Mouse (Mus musculus) gastrocnemius, postnatal 4 days (tissue): ENCODE measurements around the gene Cd1d1. TPM values are rescaled to one million over a fixed set of nuclear protein-coding genes. Genes with fewer than 3 reads are reported as not detected.

ENCODE experiments used
- DNase-seq, 2 experiments: peaks; one replicate each; pipeline ENCODE4 v3.0.0; 2021 to 2022; ENCODE audit warnings: low spot score in 2 of 2, mixed read lengths in 2 of 2
- total RNA-seq, 2 experiments: library from RNA; stranded (reverse); gene quantifications; 2 replicates each; pipeline ENCODE4 v1.2.3; 2021

Cd1d1 gene
- total RNA-seq, 2 experiments from 2014 or later, result 12.0 to 13.5 TPM

GRCm38 (mm10) chr3:86962665-86963435 lies 36.4 kb downstream of the Cd1d1 start:
- DNase-seq, result no peak

DNA sequence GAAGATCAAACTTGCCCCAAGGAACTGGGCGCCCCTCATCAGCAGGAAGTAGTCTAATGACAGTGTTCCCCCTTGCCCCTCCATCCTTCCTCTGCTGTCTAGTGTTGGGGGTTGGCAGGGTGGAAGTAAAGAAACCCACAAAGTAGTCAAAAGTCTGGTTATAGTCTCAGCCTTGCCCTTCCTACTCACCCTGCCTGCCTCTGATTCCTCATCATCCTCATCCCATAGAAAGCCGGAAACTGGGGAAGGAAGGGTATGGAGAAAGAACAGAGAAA lies 37.9 kb downstream of the Cd1d1 start:
- DNase-seq, result no peak

DNA sequence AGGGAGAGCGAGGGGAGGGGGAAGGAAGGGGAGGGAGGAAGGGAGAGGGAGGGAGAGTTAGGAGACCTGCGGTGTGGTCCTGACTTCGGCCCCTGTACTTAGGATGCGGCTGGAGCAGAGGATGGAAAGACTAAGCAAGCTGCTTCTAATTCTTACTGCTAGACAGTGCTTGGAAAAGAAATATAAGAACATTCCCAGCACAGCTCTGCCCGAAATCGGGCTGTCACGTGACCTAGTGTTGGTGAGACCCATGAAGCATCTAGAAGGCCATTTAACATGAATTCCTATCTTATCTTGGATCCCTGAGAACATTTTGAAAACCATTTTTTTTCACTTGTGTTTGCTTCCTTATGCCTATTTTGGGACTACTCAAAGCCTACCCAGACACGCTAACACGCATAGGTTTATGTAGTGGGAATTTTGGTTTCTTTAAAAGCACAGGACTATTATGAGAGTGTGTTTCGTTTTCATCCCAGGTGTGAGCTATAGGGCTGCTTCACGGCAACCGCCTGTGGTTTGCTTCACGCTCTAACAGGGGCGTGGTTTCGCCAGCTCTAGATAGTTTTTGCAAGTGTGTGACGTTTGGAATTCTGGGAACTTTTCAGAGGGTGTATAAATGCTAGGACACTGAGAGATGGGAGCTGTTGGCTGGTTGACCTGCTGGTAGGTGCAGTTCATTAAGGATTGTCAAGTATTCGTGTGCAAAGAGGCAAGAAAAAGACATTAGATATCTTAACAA lies 38.4 kb downstream of the Cd1d1 start:
- DNase-seq, result no peak

- no peak for DNase-seq
Measured at GRCm38 (mm10) chr3:86959088-86959487, 40.2 kb downstream of the Cd1d1 start.

DNA sequence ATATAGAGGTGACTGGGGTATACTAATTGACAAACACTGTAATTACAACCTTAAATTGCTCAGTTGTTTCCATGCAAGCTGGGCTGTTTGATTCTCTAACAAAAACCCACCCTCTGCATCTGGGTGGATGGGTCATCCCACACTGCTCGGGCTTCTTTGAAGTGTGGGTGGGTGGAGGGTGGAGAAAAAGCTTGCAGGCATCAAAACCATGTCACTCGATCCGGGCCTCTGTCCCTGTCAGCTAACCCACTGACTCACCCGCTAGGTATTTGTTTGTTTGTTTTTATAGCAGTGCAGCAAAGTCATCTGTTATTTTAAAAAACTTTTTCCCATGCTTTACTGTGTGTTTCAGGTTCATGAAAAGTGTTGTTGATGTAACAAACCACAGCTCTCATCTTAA lies 43.9 kb downstream of the Cd1d1 start:
- no peak for DNase-seq

- no peak for DNase-seq
Measured at GRCm38 (mm10) chr3:86954521-86954920, 44.7 kb downstream of the Cd1d1 start.

GRCm38 (mm10) chr3:86953819-86954218 lies 45.4 kb downstream of the Cd1d1 start:
- DNase-seq, result no peak

- DNase-seq, result no peak
Measured at GRCm38 (mm10) chr3:86950652-86951051, 48.6 kb downstream of the Cd1d1 start.

Other genes starting within 250 kb of the Cd1d1 start
- gene Dclk2, start 78.6 kb downstream of the Cd1d1 start, total RNA-seq, result 10 to 100 TPM in 1 of 2 experiments, 1 to 10 TPM in 1; 7.0 to 10.0 TPM
- gene Kirrel, start 175.3 kb upstream of the Cd1d1 start, total RNA-seq, result 10 to 100 TPM; 29.1 to 30.5 TPM